In genomic region chrX:52348773-52349172, GRCm38 (mm10) we compare ENCODE assay signal across 16 mouse cellular contexts.
DNase-seq lines count a peak whose midpoint lies in the region; ATAC-seq and TF ChIP-seq lines count a peak whose summit lies in the region.
"Had no signal": no experiment of that assay in that cellular context is flagged by ENCODE, and none has a peak within 500 bp of the region (broad histone marks: within the 10 kb centered on the region; RNA-seq: fewer than 3 reads in every experiment).

No protein-coding gene starts in this region.

- no peak overlapping the region for H3K27ac ChIP-seq in midbrain, embryonic 14.5 days (replicated peaks; ENCODE audit: low read depth, low read length)
- no peak overlapping the region for H3K27ac ChIP-seq in midbrain, postnatal 0 days (ENCODE audit: low read depth, low read length)
- no peak overlapping the region for H3K27ac ChIP-seq in embryonic facial prominence, embryonic 14.5 days (replicated peaks; ENCODE audit: low read depth, low read length)
- H3K27ac ChIP-seq in left cerebral cortex, adult 2 months: no peak overlapping the region
- H3K27ac ChIP-seq: kidney, embryonic 15.5 days; liver, embryonic 12.5 days; lung, embryonic 15.5 days had no signal

- no peaks in the 10 kb centered on the region for H3K4me1 ChIP-seq in midbrain, embryonic 14.5 days (ENCODE audit: control insufficient read depth, insufficient read depth, low read length)
- no peaks in the 10 kb centered on the region for H3K4me1 ChIP-seq in midbrain, postnatal 0 days (ENCODE audit: insufficient read depth, low read length)
- no peaks in the 10 kb centered on the region for H3K4me1 ChIP-seq in embryonic facial prominence, embryonic 14.5 days (ENCODE audit: control insufficient read depth, insufficient read depth, low read length)
- H3K4me1 ChIP-seq: kidney, embryonic 15.5 days; liver, embryonic 12.5 days; lung, embryonic 15.5 days had no signal

- DNase-seq in midbrain, embryonic 14.5 days: peak; percentile 28
- no peak for DNase-seq in midbrain, postnatal 0 days (ENCODE audit: low spot score)
- peak; percentile 93 for DNase-seq in ZHBTc4 (ENCODE audit: low read depth, low spot score)
- peak; percentile 32 for DNase-seq in embryonic facial prominence, embryonic 14.5 days (ENCODE audit: low spot score)
- peak; percentile 76 for DNase-seq in retina, embryonic 14.5 days (ENCODE audit: low spot score)
- DNase-seq in ovary, postnatal 36 days (ENCODE audit: low spot score): no peak
- no peak for DNase-seq in spleen, adult 12 weeks (ENCODE audit: low spot score)
- DNase-seq in left cerebral cortex, adult 2 months (ENCODE audit: extremely low spot score in 1 of 2, low spot score in 2 of 2): no peak
- DNase-seq: cerebellum, adult 18-20 months; heart, adult 18-20 months; heart, postnatal 10 days; right cerebral cortex, postnatal 25 days had no signal

- intact Hi-C loops in left cerebral cortex, adult 2 months (cut with DNase I): no loop called here

- no peak for ATAC-seq in midbrain, embryonic 14.5 days (ENCODE audit: low FRiP score, low TSS enrichment)
- no peak for ATAC-seq in midbrain, postnatal 0 days (ENCODE audit: low FRiP score)
- ATAC-seq in embryonic facial prominence, embryonic 14.5 days (ENCODE audit: low read depth): peak; percentile 41; the same call in 1 of the 2 replicates
- ATAC-seq: CD4-positive, CD25-positive, alpha-beta regulatory T cell, adult 4 months; liver, embryonic 12.5 days had no signal

- TF ChIP-seq CTCF in midbrain, postnatal 0 days (IDR thresholded peaks at IDR 0.05): no peak
- no peak for TF ChIP-seq CTCF in left cerebral cortex, adult 2 months (IDR thresholded peaks at IDR 0.05)

- H3K9me3 ChIP-seq in midbrain, embryonic 14.5 days (ENCODE audit: control insufficient read depth, low read length): no peaks in the 10 kb centered on the region
- H3K9me3 ChIP-seq in midbrain, postnatal 0 days (ENCODE audit: low read length): no peaks in the 10 kb centered on the region
- no peaks in the 10 kb centered on the region for H3K9me3 ChIP-seq in embryonic facial prominence, embryonic 14.5 days (ENCODE audit: control insufficient read depth, low read length)
- H3K9me3 ChIP-seq: kidney, embryonic 15.5 days; liver, embryonic 12.5 days; lung, embryonic 15.5 days had no signal

- H3K4me3 ChIP-seq in midbrain, embryonic 14.5 days (replicated peaks; ENCODE audit: low read depth, low read length): no peak overlapping the region
- no peak overlapping the region for H3K4me3 ChIP-seq in midbrain, postnatal 0 days (ENCODE audit: low read depth, low read length)
- no peak overlapping the region for H3K4me3 ChIP-seq in embryonic facial prominence, embryonic 14.5 days (ENCODE audit: low read depth, low read length)
- H3K4me3 ChIP-seq in left cerebral cortex, adult 2 months: no peak overlapping the region
- H3K4me3 ChIP-seq: kidney, embryonic 15.5 days; liver, embryonic 12.5 days; lung, embryonic 15.5 days had no signal

- 19% methylated on average over 6 of the region's 6 CpGs for WGBS in midbrain, embryonic 14.5 days
- WGBS in midbrain, postnatal 0 days: 38% methylated on average over 6 of the region's 6 CpGs
- 46% methylated on average over 6 of the region's 6 CpGs for WGBS in embryonic facial prominence, embryonic 14.5 days

- H3K9ac ChIP-seq in midbrain, embryonic 14.5 days (replicated peaks; ENCODE audit: low read length): no peak overlapping the region
- H3K9ac ChIP-seq in midbrain, postnatal 0 days (replicated peaks; ENCODE audit: low read length, poor library complexity, severe bottlenecking): no peak overlapping the region
- no peak overlapping the region for H3K9ac ChIP-seq in embryonic facial prominence, embryonic 14.5 days (ENCODE audit: low read depth, low read length)
- H3K9ac ChIP-seq: kidney, embryonic 15.5 days; liver, embryonic 12.5 days; lung, embryonic 15.5 days had no signal

- no peaks in the 10 kb centered on the region for H3K36me3 ChIP-seq in midbrain, embryonic 14.5 days (ENCODE audit: control insufficient read depth, insufficient read depth, low read length)
- H3K36me3 ChIP-seq in midbrain, postnatal 0 days (ENCODE audit: insufficient read depth, low read length): no peaks in the 10 kb centered on the region
- H3K36me3 ChIP-seq in embryonic facial prominence, embryonic 14.5 days (ENCODE audit: control insufficient read depth, insufficient read depth, low read length): no peaks in the 10 kb centered on the region
- H3K36me3 ChIP-seq: liver, embryonic 12.5 days; lung, embryonic 15.5 days had no signal

- H3K27me3 ChIP-seq in midbrain, embryonic 14.5 days (ENCODE audit: control insufficient read depth, insufficient read depth, low read length): no peaks in the 10 kb centered on the region
- H3K27me3 ChIP-seq in midbrain, postnatal 0 days (ENCODE audit: insufficient read depth, low read length): no peaks in the 10 kb centered on the region
- H3K27me3 ChIP-seq in embryonic facial prominence, embryonic 14.5 days (replicated peaks; ENCODE audit: control insufficient read depth, insufficient read depth, low read length): no peaks in the 10 kb centered on the region
- H3K27me3 ChIP-seq: liver, embryonic 12.5 days; lung, embryonic 15.5 days had no signal

- H3K4me2 ChIP-seq in midbrain, embryonic 14.5 days (ENCODE audit: low read length): no peak overlapping the region
- no peak overlapping the region for H3K4me2 ChIP-seq in midbrain, postnatal 0 days (ENCODE audit: low read depth, low read length, poor library complexity, severe bottlenecking)
- no peak overlapping the region for H3K4me2 ChIP-seq in embryonic facial prominence, embryonic 14.5 days (ENCODE audit: low read depth, low read length)
- H3K4me2 ChIP-seq: kidney, embryonic 15.5 days; liver, embryonic 12.5 days; lung, embryonic 15.5 days had no signal

Comparison
In these comparisons a context has a peak if more than half of its experiments do, and no peak if none do; other contexts are left out.
1. DNase-seq: peak in midbrain, embryonic 14.5 days (single experiment), ZHBTc4 (single experiment), embryonic facial prominence, embryonic 14.5 days (single experiment) and retina, embryonic 14.5 days (single experiment); none in midbrain, postnatal 0 days (single experiment), ovary, postnatal 36 days (single experiment), spleen, adult 12 weeks (single experiment) and left cerebral cortex, adult 2 months (0 of 2).